Mouse (Mus musculus) G1E (cell line): ENCODE results near the gene Pfn3.

Experiments used
- CTCF ChIP-seq: IDR thresholded peaks from 2 replicates; pipeline ENCODE4 v1.5.1; 2012; ENCODE audit warnings: low read depth, low read length, inconsistent platforms, mixed read lengths
- GATA1 ChIP-seq: IDR thresholded peaks from 2 replicates; pipeline ENCODE4 v1.6.1; 2012; ENCODE audit warnings: borderline replicate concordance, low read length, inconsistent platforms, mixed read lengths
- GATA2 ChIP-seq: IDR thresholded peaks from 2 replicates; pipeline ENCODE4 v1.6.1; 2012; ENCODE audit warnings: low read depth, low read length, inconsistent platforms, borderline replicate concordance
- POLR2AphosphoS5 ChIP-seq: IDR thresholded peaks from 2 replicates; pipeline ENCODE4 v1.6.1; 2012; ENCODE audit warnings: low read depth, low read length, inconsistent platforms; ENCODE audit not compliant: insufficient replicate concordance
- TAL1 ChIP-seq: conservative IDR thresholded peaks from 2 replicates; pipeline ENCODE4 v1.6.1; 2012; ENCODE audit warnings: low read depth, low read length, inconsistent platforms, mixed read lengths

GRCm38 (mm10) chr13:55378907-55379580, 36.0 kb downstream of the Pfn3 start:
- TF ChIP-seq GATA1: no peak
- no peak for TF ChIP-seq TAL1
- no peak for TF ChIP-seq CTCF
- no peak for TF ChIP-seq POLR2AphosphoS5
- no peak for TF ChIP-seq GATA2
